Comparison of ENCODE assay signal across 9 mouse cellular contexts in the genomic region with DNA sequence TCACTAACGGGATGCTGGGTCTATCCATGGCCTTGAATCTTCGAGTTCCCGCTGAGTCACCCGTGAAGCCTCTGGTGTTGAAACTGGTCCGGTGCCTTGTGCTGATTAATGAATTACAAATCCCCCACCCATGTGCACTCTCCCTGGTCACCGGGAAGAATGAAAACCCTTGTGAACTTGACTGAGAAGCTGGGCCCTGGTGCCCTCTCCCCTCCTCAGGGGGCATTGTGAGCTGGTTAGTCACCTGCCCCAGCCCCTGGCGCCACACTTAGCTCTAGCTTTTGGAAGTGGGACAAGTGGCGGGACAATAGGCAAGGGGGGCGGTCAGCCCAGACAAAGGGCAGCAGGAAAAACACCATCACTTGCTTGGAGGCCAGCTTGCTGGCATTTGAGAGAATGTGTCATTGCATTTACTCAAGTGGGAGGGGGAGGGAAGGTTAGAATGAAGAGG. TPM values are rescaled to one million over a fixed set of nuclear protein-coding genes. Genes with fewer than 3 reads are reported as not detected.
A peak's percentile ranks its signal among the peaks of the same experiment; 100 is the strongest.
DNase-seq lines count a peak whose midpoint lies in the region; ATAC-seq and TF ChIP-seq lines count a peak whose summit lies in the region.
"Had no signal": no experiment of that assay in that cellular context is flagged by ENCODE, and none has a peak within 500 bp of the region (broad histone marks: within the 10 kb centered on the region; RNA-seq: fewer than 3 reads in every experiment).

No protein-coding gene starts in this region.

- H3K36me3 ChIP-seq in forebrain, embryonic 10.5 days (replicated peaks): no peaks in the 10 kb centered on the region
- no peaks in the 10 kb centered on the region for H3K36me3 ChIP-seq in forebrain, embryonic 16.5 days (ENCODE audit: control insufficient read depth, insufficient read depth)
- peaks cover 0 to 13% of the 10 kb centered on the region in 2 experiments; a peak in 2 of 4 replicates for H3K36me3 ChIP-seq in MEL (ENCODE audit: control insufficient read depth in 1 of 2, insufficient read depth in 2 of 2, low read length in 2 of 2)
- H3K36me3 ChIP-seq in heart, embryonic 16.5 days (ENCODE audit: control insufficient read depth, insufficient read depth): no peaks in the 10 kb centered on the region
- H3K36me3 ChIP-seq in limb, embryonic 12.5 days: no peaks in the 10 kb centered on the region
- no peaks in the 10 kb centered on the region for H3K36me3 ChIP-seq in neural tube, embryonic 15.5 days

- no peak for TF ChIP-seq POLR2A in MEL (IDR thresholded peaks at IDR 0.05; ENCODE audit: control insufficient read depth in 1 of 2, insufficient read depth in 1 of 2, low read depth in 1 of 2, low read length in 2 of 2, poor library complexity in 1 of 2)

- H3K4me1 ChIP-seq in forebrain, embryonic 10.5 days: peaks cover 71% of the 10 kb centered on the region
- H3K4me1 ChIP-seq in forebrain, embryonic 16.5 days (replicated peaks; ENCODE audit: control insufficient read depth, insufficient read depth, low read length): peaks cover 17% of the 10 kb centered on the region
- peaks cover under 1 to 19% of the 10 kb centered on the region in 2 experiments for H3K4me1 ChIP-seq in MEL (ENCODE audit: control insufficient read depth in 1 of 2, insufficient read depth in 2 of 2, low read length in 2 of 2)
- H3K4me1 ChIP-seq in heart, embryonic 16.5 days (ENCODE audit: control insufficient read depth, insufficient read depth, low read length): peaks cover 19% of the 10 kb centered on the region
- peaks cover 63% of the 10 kb centered on the region for H3K4me1 ChIP-seq in limb, embryonic 12.5 days (replicated peaks)
- H3K4me1 ChIP-seq in neural tube, embryonic 15.5 days: peaks cover 37% of the 10 kb centered on the region

- peak overlapping the region; percentile 74 for H3K4me3 ChIP-seq in forebrain, embryonic 10.5 days
- no peak overlapping the region for H3K4me3 ChIP-seq in forebrain, embryonic 16.5 days (replicated peaks; ENCODE audit: low read length)
- peak overlapping the region; percentile 67 to 92; a peak in 2 of 4 replicates for H3K4me3 ChIP-seq in MEL (ENCODE audit: control insufficient read depth in 1 of 2, insufficient read depth in 1 of 2, low read depth in 2 of 2, low read length in 2 of 2)
- H3K4me3 ChIP-seq in heart, embryonic 16.5 days (ENCODE audit: low read length): peak overlapping the region; percentile 73
- peak overlapping the region; percentile 89 for H3K4me3 ChIP-seq in limb, embryonic 12.5 days (replicated peaks)
- peak overlapping the region; percentile 51 for H3K4me3 ChIP-seq in neural tube, embryonic 15.5 days (replicated peaks)

- peaks cover 2% of the 10 kb centered on the region; the same call in 1 of the 2 replicates for H3K79me2 ChIP-seq in MEL (ENCODE audit: control insufficient read depth, insufficient read depth, low read length, poor library complexity)

- ATAC-seq in forebrain, embryonic 16.5 days: no peak
- ATAC-seq in heart, embryonic 16.5 days (replicated peaks; ENCODE audit: extremely low read depth, insufficient read depth, low FRiP score): no peak
- no peak for ATAC-seq in limb, embryonic 12.5 days (ENCODE audit: insufficient number of reproducible peaks, insufficient read depth, low FRiP score, low TSS enrichment, low read depth)
- no peak for ATAC-seq in neural tube, embryonic 15.5 days (ENCODE audit: low FRiP score)

- H3K27ac ChIP-seq in forebrain, embryonic 10.5 days: peak overlapping the region; percentile 87
- no peak overlapping the region for H3K27ac ChIP-seq in forebrain, embryonic 16.5 days (ENCODE audit: low read length)
- H3K27ac ChIP-seq in MEL (ENCODE audit: control insufficient read depth, low read depth, low read length): no peak overlapping the region
- H3K27ac ChIP-seq in heart, embryonic 16.5 days (ENCODE audit: low read length): no peak overlapping the region
- peak overlapping the region; percentile 96 for H3K27ac ChIP-seq in limb, embryonic 12.5 days
- H3K27ac ChIP-seq in neural tube, embryonic 15.5 days (replicated peaks): no peak overlapping the region
- H3K27ac ChIP-seq: macrophage had no signal

- H3K27me3 ChIP-seq in forebrain, embryonic 10.5 days (ENCODE audit: poor library complexity, severe bottlenecking): peaks cover 90% of the 10 kb centered on the region
- peaks cover 20% of the 10 kb centered on the region for H3K27me3 ChIP-seq in forebrain, embryonic 16.5 days (replicated peaks; ENCODE audit: control insufficient read depth, insufficient read depth, low read length)
- peaks cover 10 to 18% of the 10 kb centered on the region in 2 experiments for H3K27me3 ChIP-seq in MEL (ENCODE audit: control insufficient read depth in 1 of 2, insufficient read depth in 2 of 2, low read length in 2 of 2)
- peaks cover 41% of the 10 kb centered on the region for H3K27me3 ChIP-seq in heart, embryonic 16.5 days (ENCODE audit: control insufficient read depth, insufficient read depth, low read length)
- H3K27me3 ChIP-seq in limb, embryonic 12.5 days: peaks cover 23% of the 10 kb centered on the region; the same call in 1 of the 2 replicates
- H3K27me3 ChIP-seq in neural tube, embryonic 15.5 days (replicated peaks): peaks cover 63% of the 10 kb centered on the region

- H3K4me2 ChIP-seq in forebrain, embryonic 16.5 days (ENCODE audit: low read length): no peak overlapping the region
- H3K4me2 ChIP-seq in heart, embryonic 16.5 days (ENCODE audit: low read depth, low read length): peak overlapping the region; percentile 99
- peak overlapping the region; percentile 87 for H3K4me2 ChIP-seq in limb, embryonic 12.5 days
- peak overlapping the region; percentile 96 for H3K4me2 ChIP-seq in neural tube, embryonic 15.5 days

- 5% methylated on average over 9 of the region's 9 CpGs for WGBS in forebrain, embryonic 10.5 days
- 8% methylated on average over 9 of the region's 9 CpGs for WGBS in forebrain, embryonic 16.5 days
- 10% methylated on average over 9 of the region's 9 CpGs for WGBS in heart, embryonic 16.5 days
- 11% methylated on average over 9 of the region's 9 CpGs for WGBS in limb, embryonic 12.5 days
- 6% methylated on average over 9 of the region's 9 CpGs for WGBS in neural tube, embryonic 15.5 days

- no peaks in the 10 kb centered on the region for H3K9me3 ChIP-seq in forebrain, embryonic 10.5 days
- H3K9me3 ChIP-seq in forebrain, embryonic 16.5 days (ENCODE audit: control insufficient read depth, low read length): no peaks in the 10 kb centered on the region
- no peaks in the 10 kb centered on the region for H3K9me3 ChIP-seq in MEL (replicated peaks; ENCODE audit: insufficient read depth, low read length)
- no peaks in the 10 kb centered on the region for H3K9me3 ChIP-seq in heart, embryonic 16.5 days (replicated peaks; ENCODE audit: control insufficient read depth, low read length)
- H3K9me3 ChIP-seq in limb, embryonic 12.5 days: no peaks in the 10 kb centered on the region
- no peaks in the 10 kb centered on the region for H3K9me3 ChIP-seq in neural tube, embryonic 15.5 days (replicated peaks)

- DNase-seq in forebrain, embryonic 10.5 days (ENCODE audit: extremely low spot score, low spot score): no peak
- DNase-seq in MEL (ENCODE audit: low read depth, low spot score): no peak
- DNase-seq in cerebellum, adult 9-10 months: no peak
- no peak for DNase-seq in thymus, postnatal 0 days (ENCODE audit: low spot score)

- H3K9ac ChIP-seq in forebrain, embryonic 16.5 days (replicated peaks; ENCODE audit: low read depth, low read length): no peak overlapping the region
- peak overlapping the region; percentile 80; the same call in 1 of the 2 replicates for H3K9ac ChIP-seq in MEL (ENCODE audit: control insufficient read depth, low read depth, low read length, poor library complexity, severe bottlenecking)
- H3K9ac ChIP-seq in heart, embryonic 16.5 days (ENCODE audit: low read length): no peak overlapping the region
- H3K9ac ChIP-seq in limb, embryonic 12.5 days (replicated peaks): peak overlapping the region; percentile 97
- no peak overlapping the region for H3K9ac ChIP-seq in neural tube, embryonic 15.5 days (replicated peaks)

- no peak for TF ChIP-seq CTCF in MEL (IDR thresholded peaks at IDR 0.05 in 2 of 3, conservative IDR thresholded peaks at IDR 0.05 in 1 of 3; ENCODE audit: control insufficient read depth in 1 of 3, insufficient read depth in 1 of 3, low read depth in 2 of 3, low read length in 3 of 3, poor library complexity in 1 of 3, severe bottlenecking in 1 of 3)

- no peak for TF ChIP-seq EP300 in MEL (IDR thresholded peaks at IDR 0.05; ENCODE audit: low read depth in 1 of 2, low read length in 2 of 2)

- TF ChIP-seq RAD21 in MEL (IDR thresholded peaks at IDR 0.05; ENCODE audit: low read depth, low read length): no peak

RNA-seq across cellular contexts. Expression of gene Clcf1, which starts 0.5 kb away (rescaled TPM):
- 0.86 and 1.1 TPM in 2 replicates for polyA plus RNA-seq in forebrain, embryonic 10.5 days (2016; fragmentation: Nextera tagmentation; extraction: Ambion mirVana)
- polyA plus RNA-seq in forebrain, embryonic 16.5 days (2015; fragmentation: Nextera tagmentation; extraction: Ambion mirVana): 0.40 and 0.49 TPM in 2 replicates
- total RNA-seq in MEL (2012; rRNA removed): 0.13 and 0.42 TPM in 2 replicates
- 1 to 10 TPM in 1 of 2 experiments, not detected in 1; 2.3 TPM for polyA plus RNA-seq in MEL (2012; ENCODE audit: insufficient read depth in 1 of 2, insufficient read length in 2 of 2, low read depth in 1 of 2, low replicate concordance in 2 of 2, missing spikeins in 1 of 2)
- 1.5 and 1.7 TPM in 2 replicates for polyA plus RNA-seq in heart, embryonic 16.5 days (2015; fragmentation: Nextera tagmentation; extraction: Ambion mirVana)
- polyA plus RNA-seq in limb, embryonic 12.5 days (2016; fragmentation: Nextera tagmentation; extraction: Ambion mirVana): 8.6 and 9.1 TPM in 2 replicates
- 0.78 and 2.2 TPM in 2 replicates for polyA plus RNA-seq in neural tube, embryonic 15.5 days (2015; fragmentation: Nextera tagmentation; extraction: Ambion mirVana)
- polyA plus RNA-seq in thymus, postnatal 0 days (2015; fragmentation: Nextera tagmentation; extraction: Ambion mirVana): 2.1 and 2.5 TPM in 2 replicates

RNA-seq across cellular contexts. Expression of gene AC109138.7, which starts 0.6 kb away (rescaled TPM):
- not detected in 2 replicates for polyA plus RNA-seq in forebrain, embryonic 10.5 days (2016; fragmentation: Nextera tagmentation; extraction: Ambion mirVana)
- not detected in 2 replicates for polyA plus RNA-seq in forebrain, embryonic 16.5 days (2015; fragmentation: Nextera tagmentation; extraction: Ambion mirVana)
- not detected in 2 replicates for total RNA-seq in MEL (2012; rRNA removed)
- polyA plus RNA-seq in MEL (2012; ENCODE audit: insufficient read depth in 1 of 2, insufficient read length in 2 of 2, low read depth in 1 of 2, low replicate concordance in 2 of 2, missing spikeins in 1 of 2): not detected
- not detected in 2 replicates for polyA plus RNA-seq in heart, embryonic 16.5 days (2015; fragmentation: Nextera tagmentation; extraction: Ambion mirVana)
- polyA plus RNA-seq in limb, embryonic 12.5 days (2016; fragmentation: Nextera tagmentation; extraction: Ambion mirVana): not detected in 2 replicates
- polyA plus RNA-seq in neural tube, embryonic 15.5 days (2015; fragmentation: Nextera tagmentation; extraction: Ambion mirVana): not detected in 2 replicates
- not detected in 2 replicates for polyA plus RNA-seq in thymus, postnatal 0 days (2015; fragmentation: Nextera tagmentation; extraction: Ambion mirVana)
- polyA plus RNA-seq: macrophage had no signal

RNA-seq across cellular contexts. Expression of gene Rad9a, which starts 12.1 kb away (rescaled TPM):
- 57.4 and 67.1 TPM in 2 replicates for polyA plus RNA-seq in forebrain, embryonic 10.5 days (2016; fragmentation: Nextera tagmentation; extraction: Ambion mirVana)
- polyA plus RNA-seq in forebrain, embryonic 16.5 days (2015; fragmentation: Nextera tagmentation; extraction: Ambion mirVana): 22.6 and 26.1 TPM in 2 replicates
- total RNA-seq in MEL (2012; rRNA removed): 20.5 and 21.3 TPM in 2 replicates
- polyA plus RNA-seq in MEL (2012; ENCODE audit: insufficient read depth in 1 of 2, insufficient read length in 2 of 2, low read depth in 1 of 2, low replicate concordance in 2 of 2, missing spikeins in 1 of 2): 10 to 100 TPM in 1 of 2 experiments, not detected in 1; 37.9 TPM
- polyA plus RNA-seq in heart, embryonic 16.5 days (2015; fragmentation: Nextera tagmentation; extraction: Ambion mirVana): 19.9 and 21.1 TPM in 2 replicates
- polyA plus RNA-seq in limb, embryonic 12.5 days (2016; fragmentation: Nextera tagmentation; extraction: Ambion mirVana): 38.4 and 44.9 TPM in 2 replicates
- 24.3 and 27.2 TPM in 2 replicates for polyA plus RNA-seq in neural tube, embryonic 15.5 days (2015; fragmentation: Nextera tagmentation; extraction: Ambion mirVana)
- polyA plus RNA-seq in thymus, postnatal 0 days (2015; fragmentation: Nextera tagmentation; extraction: Ambion mirVana): 29.8 and 33.2 TPM in 2 replicates

RNA-seq across cellular contexts. Expression of gene Pold4, which starts 18.1 kb away (rescaled TPM):
- polyA plus RNA-seq in forebrain, embryonic 10.5 days (2016; fragmentation: Nextera tagmentation; extraction: Ambion mirVana): 10.4 and 10.6 TPM in 2 replicates
- polyA plus RNA-seq in forebrain, embryonic 16.5 days (2015; fragmentation: Nextera tagmentation; extraction: Ambion mirVana): 19.6 and 21.9 TPM in 2 replicates
- total RNA-seq in MEL (2012; rRNA removed): 18.5 and 21.1 TPM in 2 replicates
- 10 to 100 TPM in 1 of 2 experiments, not detected in 1; 40.4 TPM for polyA plus RNA-seq in MEL (2012; ENCODE audit: insufficient read depth in 1 of 2, insufficient read length in 2 of 2, low read depth in 1 of 2, low replicate concordance in 2 of 2, missing spikeins in 1 of 2)
- polyA plus RNA-seq in heart, embryonic 16.5 days (2015; fragmentation: Nextera tagmentation; extraction: Ambion mirVana): 22.6 and 24.9 TPM in 2 replicates
- 13.8 and 16.2 TPM in 2 replicates for polyA plus RNA-seq in limb, embryonic 12.5 days (2016; fragmentation: Nextera tagmentation; extraction: Ambion mirVana)
- polyA plus RNA-seq in neural tube, embryonic 15.5 days (2015; fragmentation: Nextera tagmentation; extraction: Ambion mirVana): 24.7 and 28.0 TPM in 2 replicates
- 41.2 and 44.3 TPM in 2 replicates for polyA plus RNA-seq in thymus, postnatal 0 days (2015; fragmentation: Nextera tagmentation; extraction: Ambion mirVana)

RNA-seq across cellular contexts. Expression of gene Ppp1ca, which starts 21.7 kb away (rescaled TPM):
- 998 and 1,002 TPM in 2 replicates for polyA plus RNA-seq in forebrain, embryonic 10.5 days (2016; fragmentation: Nextera tagmentation; extraction: Ambion mirVana)
- polyA plus RNA-seq in forebrain, embryonic 16.5 days (2015; fragmentation: Nextera tagmentation; extraction: Ambion mirVana): 551 and 574 TPM in 2 replicates
- 437 and 453 TPM in 2 replicates for total RNA-seq in MEL (2012; rRNA removed)
- polyA plus RNA-seq in MEL (2012; ENCODE audit: insufficient read depth in 1 of 2, insufficient read length in 2 of 2, low read depth in 1 of 2, low replicate concordance in 2 of 2, missing spikeins in 1 of 2): 100 to 1,000 TPM; 455 to 505 TPM
- 813 and 866 TPM in 2 replicates for polyA plus RNA-seq in heart, embryonic 16.5 days (2015; fragmentation: Nextera tagmentation; extraction: Ambion mirVana)
- 834 and 845 TPM in 2 replicates for polyA plus RNA-seq in limb, embryonic 12.5 days (2016; fragmentation: Nextera tagmentation; extraction: Ambion mirVana)
- polyA plus RNA-seq in neural tube, embryonic 15.5 days (2015; fragmentation: Nextera tagmentation; extraction: Ambion mirVana): 589 and 681 TPM in 2 replicates
- 995 and 1,030 TPM in 2 replicates for polyA plus RNA-seq in thymus, postnatal 0 days (2015; fragmentation: Nextera tagmentation; extraction: Ambion mirVana)

Comparison
In these comparisons a context has a peak if more than half of its experiments do, and no peak if none do; other contexts are left out.
1. H3K27ac ChIP-seq: peak in forebrain, embryonic 10.5 days (single experiment) and limb, embryonic 12.5 days (single experiment); none in forebrain, embryonic 16.5 days (single experiment), MEL (single experiment), heart, embryonic 16.5 days (single experiment) and neural tube, embryonic 15.5 days (single experiment).
2. H3K9ac ChIP-seq: peak in MEL (single experiment) and limb, embryonic 12.5 days (single experiment); none in forebrain, embryonic 16.5 days (single experiment), heart, embryonic 16.5 days (single experiment) and neural tube, embryonic 15.5 days (single experiment).